Mouse (Mus musculus) kidney, postnatal 0 days (tissue): Measurements from ENCODE around the gene Mcm8. TPM values are rescaled to one million over a fixed set of nuclear protein-coding genes. Genes with fewer than 3 reads are reported as not detected.
A peak's percentile ranks its signal among the peaks of the same experiment; 100 is the strongest.

Source experiments
- ATAC-seq: fragments of 200-750 bp; cut with Nextera tagmentation; replicated peaks from 2 replicates; pipeline ENCODE4 v1.8.0; 2017; ENCODE audit warnings: low read depth, moderate number of reproducible peaks, moderate TSS enrichment, moderate library complexity; ENCODE audit not compliant: low FRiP score
- DNase-seq: peaks from one replicate; pipeline ENCODE4 v3.0.0-alpha.2; 2016; ENCODE audit warnings: low spot score
- H3K27ac ChIP-seq: fragments of 300-500 bp; sonication (generic); 2 replicates; pipeline ENCODE4 v1.5.1; 2014; ENCODE audit warnings: mild to moderate bottlenecking
- H3K27me3 ChIP-seq: fragments of 300-500 bp; sonication (generic); 2 replicates; pipeline ENCODE4 v1.6.1; 2014; ENCODE audit warnings: low read length, mixed read lengths; ENCODE audit not compliant: insufficient read depth
- H3K36me3 ChIP-seq: fragments of 300-500 bp; sonication (generic); 2 replicates; pipeline ENCODE4 v1.6.1; 2014; ENCODE audit warnings: low read length, mixed read lengths; ENCODE audit not compliant: insufficient read depth
- H3K4me1 ChIP-seq: fragments of 300-500 bp; sonication (generic); replicated peaks from 2 replicates; pipeline ENCODE4 v1.6.1; 2014; ENCODE audit warnings: antibody characterized with exemption, low read length, mixed read lengths; ENCODE audit not compliant: insufficient read depth
- H3K4me2 ChIP-seq: fragments of 300-500 bp; sonication (generic); 2 replicates; pipeline ENCODE4 v1.6.1; 2014; ENCODE audit warnings: mild to moderate bottlenecking, low read length, moderate library complexity, mixed read lengths
- H3K4me3 ChIP-seq: fragments of 300-500 bp; sonication (generic); replicated peaks from 2 replicates; pipeline ENCODE4 v1.5.1; 2014; ENCODE audit warnings: low read depth, low read length
- H3K9ac ChIP-seq: fragments of 300-500 bp; sonication (generic); 2 replicates; pipeline ENCODE4 v1.6.1; 2014; ENCODE audit warnings: low read depth, low read length
- H3K9me3 ChIP-seq: fragments of 300-500 bp; sonication (generic); replicated peaks from 2 replicates; pipeline ENCODE4 v1.6.1; 2016; ENCODE audit warnings: low read length, inconsistent platforms, mixed read lengths
- CTCF ChIP-seq: IDR thresholded peaks from 2 replicates; pipeline ENCODE4 v1.5.1; 2016; ENCODE audit warnings: antibody characterized with exemption, low read depth, mild to moderate bottlenecking, moderate library complexity
- WGBS: fragments of 180-500 bp; shearing (Covaris S2); extraction: QIAGEN DNeasy Blood & Tissue Kit; methylation state at CpG from one replicate; pipeline ENCODE4 v1.1.7; 2014; 5-methylcytosine and 5-hydroxymethylcytosine counted together
- polyA plus RNA-seq: library from polyadenylated mRNA; unstranded; fragments of >200 nt; fragmentation: Nextera tagmentation; extraction: Ambion mirVana; gene quantifications from 2 replicates; pipeline ENCODE4 v1.2.1, GENCODE M21; 2015

The Mcm8 gene
- polyA plus RNA-seq, 1 experiment from 2014 or later: 7.1 TPM

DNA sequence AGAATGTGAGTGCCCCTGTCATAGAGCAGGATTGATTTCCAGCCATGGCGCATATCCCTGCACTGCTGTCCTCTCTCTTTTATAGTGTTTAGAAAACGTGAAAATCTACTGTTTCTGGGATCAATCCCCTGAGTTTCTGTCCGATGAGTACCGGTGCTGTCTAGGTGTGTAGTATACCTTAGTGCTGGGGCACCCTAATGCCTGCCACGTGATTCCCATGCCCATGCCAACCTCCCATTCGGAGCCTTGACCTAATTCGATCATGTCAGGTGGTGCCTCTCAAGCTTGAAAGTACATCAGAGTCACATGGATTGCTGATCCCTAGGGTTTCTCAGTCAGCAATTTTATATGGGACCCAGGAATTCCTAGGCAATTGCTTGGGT is 21.7 kb upstream of the Mcm8 start:
- Histone ChIP-seq H3K36me3 (no peaks in the 10 kb centered on the region), H3K27ac (no peak overlapping the region), H3K27me3 (no peaks in the 10 kb centered on the region), H3K4me3 (no peak overlapping the region), H3K9me3 (no peaks in the 10 kb centered on the region), H3K4me2 (no peak overlapping the region), H3K4me1 (no peaks in the 10 kb centered on the region), H3K9ac (no peak overlapping the region)
- WGBS: 81% methylated on average over 7 of the region's 7 CpGs
- ATAC-seq (no peak), DNase-seq (no peak)
- TF ChIP-seq CTCF: no peak

DNA sequence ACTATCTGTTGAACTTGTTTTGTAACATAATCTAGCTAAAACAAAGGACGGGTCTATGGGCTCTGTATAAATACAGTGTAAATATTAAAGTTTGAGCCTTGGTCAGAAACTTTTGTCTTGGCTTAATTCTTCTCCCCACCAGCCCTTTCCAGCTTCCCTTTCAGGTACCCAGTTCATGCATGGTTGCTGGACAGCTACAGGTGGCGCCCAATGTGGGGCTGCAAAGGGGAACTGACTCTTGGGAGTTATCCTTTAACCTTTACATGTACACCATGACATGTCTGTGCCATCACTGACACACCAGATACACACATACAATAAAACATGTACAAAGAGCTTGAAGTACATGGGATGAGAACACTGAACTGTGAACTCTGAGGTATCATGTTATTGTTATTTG is 13.0 kb upstream of the Mcm8 start:
- Histone ChIP-seq H3K9ac (no peak overlapping the region), H3K9me3 (no peaks in the 10 kb centered on the region), H3K36me3 (peaks cover 34% of the 10 kb centered on the region), H3K27me3 (no peaks in the 10 kb centered on the region), H3K27ac (no peak overlapping the region), H3K4me3 (no peak overlapping the region), H3K4me1 (no peaks in the 10 kb centered on the region), H3K4me2 (no peak overlapping the region)
- ATAC-seq (no peak), DNase-seq (no peak)
- 90% methylated on average over 2 of the region's 2 CpGs for WGBS
- no peak for TF ChIP-seq CTCF

DNA sequence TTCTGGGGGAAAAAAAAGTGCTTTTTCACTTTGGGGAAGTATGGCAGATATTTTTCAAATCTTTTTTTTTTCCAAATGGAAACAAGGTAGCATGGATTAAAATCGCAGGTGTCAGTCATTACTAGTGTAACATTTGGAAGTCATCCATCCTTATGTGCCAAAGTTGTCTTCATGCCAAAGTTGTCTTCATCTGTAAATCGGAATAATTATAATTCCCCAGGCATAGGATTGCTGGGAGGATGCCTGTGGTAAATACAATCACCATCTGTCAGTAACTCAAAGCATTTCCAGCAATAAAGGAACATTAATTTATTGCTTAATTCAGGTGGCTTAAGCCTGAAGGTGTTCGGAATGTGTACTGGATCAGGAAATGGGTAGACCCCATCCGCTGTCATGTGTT is 25.1 kb downstream of the Mcm8 start:
- TF ChIP-seq CTCF: no peak

DNA sequence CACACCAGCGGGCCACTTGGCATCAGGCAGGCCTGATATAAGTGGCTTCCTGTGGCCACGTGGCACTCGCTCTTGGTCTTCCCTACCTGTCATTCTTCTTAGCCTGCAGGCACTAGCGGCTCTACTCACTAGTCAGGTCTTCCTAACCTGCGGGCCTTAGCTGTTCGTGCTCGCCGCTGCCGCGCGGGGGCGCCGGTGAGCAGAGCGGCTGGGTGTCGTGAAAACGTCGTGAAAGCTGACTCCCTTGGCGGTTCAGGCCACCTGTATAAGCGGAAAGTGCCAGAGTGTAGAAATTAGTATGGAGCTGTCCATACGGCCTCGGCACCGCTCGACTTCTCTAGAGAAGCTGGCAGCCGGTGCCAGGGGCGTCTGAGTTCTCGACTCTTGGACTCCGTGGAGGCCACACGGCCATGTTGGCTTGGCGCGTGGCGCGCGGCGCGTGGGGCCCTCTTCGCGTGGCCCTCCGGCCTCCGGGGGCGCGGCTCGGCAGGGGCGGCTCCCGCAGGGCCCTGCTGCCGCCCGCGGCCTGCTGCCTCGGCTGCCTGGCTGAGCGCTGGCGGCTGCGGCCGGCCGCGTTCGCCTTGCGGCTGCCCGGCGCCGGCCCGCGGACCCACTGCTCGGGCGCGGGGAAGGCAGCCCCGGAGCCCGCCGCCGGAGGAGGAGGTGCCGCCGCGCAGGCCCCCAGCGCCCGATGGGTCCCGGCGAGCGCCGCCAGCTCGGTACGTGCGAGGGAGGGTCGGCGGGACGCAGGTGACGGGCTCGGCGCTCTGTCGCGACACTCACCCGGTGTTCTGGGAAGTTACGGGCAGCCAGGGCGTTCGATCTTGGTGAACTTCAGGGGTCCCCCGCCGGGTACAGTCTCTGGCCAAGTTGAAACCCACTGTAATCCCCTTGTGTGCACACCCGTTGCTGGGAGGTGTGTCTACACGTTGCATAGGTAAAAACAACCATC is 30.7 kb downstream of the Mcm8 start, which contains the start of gene Crls1:
Gene Crls1 (plus strand): TSS at position 260 of the 952 bp plus-strand sequence.
- Histone ChIP-seq H3K27ac (peak within 1 kb of the TSS; percentile 79), H3K36me3 (0 out of 2 replicates have a peak, but pooled peaks cover 3% of the 10 kb centered on the region), H3K9ac (peak within 1 kb of the TSS; percentile 91), H3K9me3 (no peaks in the 10 kb centered on the region), H3K4me1 (peaks cover 9% of the 10 kb centered on the region), H3K27me3 (no peaks in the 10 kb centered on the region), H3K4me3 (peak within 1 kb of the TSS; percentile 94), H3K4me2 (peak within 1 kb of the TSS; percentile 90)
- ATAC-seq (peak; percentile 92), DNase-seq (peak; percentile 93)
- WGBS: under 1% methylated on average over 93 of the region's 96 CpGs
- peak; percentile 99 for TF ChIP-seq CTCF

More for the DNA sequence above, 25.1 kb downstream of the Mcm8 start:
- Histone ChIP-seq H3K9me3 (no peaks in the 10 kb centered on the region), H3K36me3 (no peaks in the 10 kb centered on the region), H3K27me3 (no peaks in the 10 kb centered on the region), H3K4me1 (no peaks in the 10 kb centered on the region), H3K9ac (no peak overlapping the region), H3K27ac (no peak overlapping the region), H3K4me2 (no peak overlapping the region), H3K4me3 (no peak overlapping the region)
- DNase-seq (no peak), ATAC-seq (no peak)
- WGBS: 90% methylated on average over 4 of the region's 4 CpGs

DNA sequence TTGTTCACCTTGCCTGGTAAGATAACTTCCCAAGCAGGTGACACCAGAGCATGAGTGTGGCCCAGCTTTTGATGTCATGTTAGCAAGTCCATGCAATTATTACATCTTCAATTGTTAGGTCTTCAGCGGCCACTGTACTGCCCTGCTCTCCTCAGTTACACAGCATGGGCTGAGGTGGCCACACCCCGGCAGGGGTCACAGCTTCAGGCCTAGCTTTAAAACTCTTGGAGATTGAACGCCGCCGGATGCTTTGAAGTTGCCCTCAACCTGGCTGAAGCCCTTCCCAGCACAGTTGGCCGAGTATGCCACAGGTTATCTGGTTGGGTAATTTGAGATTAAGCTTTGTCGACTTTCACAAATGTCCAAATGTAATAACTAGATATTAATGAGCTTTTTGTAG is 31.6 kb downstream of the Mcm8 start:
- TF ChIP-seq CTCF: no peak
- Histone ChIP-seq H3K4me3 (peak overlapping the region; percentile 94), H3K9ac (peak overlapping the region; percentile 18; the same call in 1 of the 2 replicates), H3K36me3 (0 out of 2 replicates have a peak, but pooled peaks cover 3% of the 10 kb centered on the region), H3K9me3 (no peaks in the 10 kb centered on the region), H3K27me3 (no peaks in the 10 kb centered on the region), H3K27ac (no peak overlapping the region), H3K4me1 (peaks cover 9% of the 10 kb centered on the region), H3K4me2 (peak overlapping the region; percentile 90)
- ATAC-seq: no peak
- peak; percentile 27 for DNase-seq
- WGBS: 5% methylated on average over 7 of the region's 7 CpGs

DNA sequence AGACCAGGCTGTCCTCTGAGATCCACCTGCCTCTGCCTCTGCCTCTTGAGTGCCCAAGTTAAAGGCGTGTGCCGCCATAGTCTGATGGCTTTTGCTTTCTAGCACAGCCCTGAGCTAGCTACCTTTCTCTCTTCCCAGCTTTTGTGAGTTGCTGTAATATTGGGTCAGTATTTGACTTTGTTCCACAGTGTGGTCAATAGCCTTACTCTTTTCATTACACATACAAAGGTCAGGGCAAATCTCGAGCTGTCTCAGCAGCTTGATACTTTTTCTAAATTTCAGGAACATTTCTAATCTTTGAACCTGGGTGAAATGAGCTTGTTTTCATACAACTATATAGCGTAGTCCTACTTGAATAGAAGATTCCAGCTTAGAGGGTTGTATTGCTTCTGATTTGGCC is 32.4 kb downstream of the Mcm8 start:
- no peak for DNase-seq
- Histone ChIP-seq H3K27me3 (no peaks in the 10 kb centered on the region), H3K27ac (no peak overlapping the region), H3K9me3 (no peaks in the 10 kb centered on the region), H3K36me3 (0 out of 2 replicates have a peak, but pooled peaks cover 3% of the 10 kb centered on the region), H3K4me1 (peaks cover 9% of the 10 kb centered on the region), H3K4me3 (no peak overlapping the region), H3K9ac (no peak overlapping the region), H3K4me2 (no peak overlapping the region)
- no peak for ATAC-seq
- no peak for TF ChIP-seq CTCF
- WGBS: 86% methylated on average over 4 of the region's 4 CpGs
